Mouse (Mus musculus) heart, adult 2 months (tissue): Measurements from ENCODE around the gene Rxfp4.

Source experiments
- CTCF ChIP-seq: fragments of 200-600 bp; IDR thresholded peaks from 2 replicates; pipeline ENCODE4 v1.8.1; 2022; ENCODE audit warnings: antibody characterized with exemption, mild to moderate bottlenecking, moderate library complexity
- EP300 ChIP-seq: fragments of 200-500 bp; IDR thresholded peaks from 2 replicates; pipeline ENCODE4 v1.6.1; 2011; ENCODE audit warnings: low read depth, low read length, control low read depth; ENCODE audit not compliant: insufficient read depth
- POLR2A ChIP-seq: fragments of 200-500 bp; IDR thresholded peaks from 2 replicates; pipeline ENCODE4 v1.6.1; 2011; ENCODE audit warnings: mild to moderate bottlenecking, low read depth, low read length, control low read depth; ENCODE audit not compliant: insufficient read depth

- TF ChIP-seq POLR2A (no peak), CTCF (no peak), EP300 (no peak)
Observed at GRCm38 (mm10) chr3:88602466-88602865, 50.5 kb downstream of the Rxfp4 start.
